ENCODE assay signal across 16 mouse cellular contexts in the genomic region with DNA sequence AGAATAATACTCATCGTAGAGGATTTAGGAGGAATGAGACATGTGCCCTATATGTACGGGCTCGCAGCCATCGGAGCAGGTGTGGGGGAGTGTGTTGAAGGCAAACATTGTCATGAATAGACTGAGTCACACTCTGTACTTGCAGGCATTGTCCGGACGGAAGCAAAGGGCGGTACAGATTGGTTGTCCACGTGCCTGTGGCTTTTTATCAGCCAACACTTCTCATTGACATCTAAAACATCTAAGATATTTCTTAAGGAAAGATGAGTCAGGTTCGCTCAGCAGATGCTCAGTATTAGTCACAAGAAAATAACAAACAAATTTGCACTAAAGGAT.
DNase-seq lines count a peak whose midpoint lies in the region; ATAC-seq and TF ChIP-seq lines count a peak whose summit lies in the region.
"Had no signal": no experiment of that assay in that cellular context is flagged by ENCODE, and none has a peak within 500 bp of the region (broad histone marks: within the 10 kb centered on the region; RNA-seq: fewer than 3 reads in every experiment).

No protein-coding gene starts in this region.

- H3K36me3 ChIP-seq in neural tube, embryonic 15.5 days: no peaks in the 10 kb centered on the region
- H3K36me3 ChIP-seq: forebrain, embryonic 12.5 days; liver, embryonic 13.5 days had no signal

- 0 out of 2 replicates have a peak overlapping the region, but pooled peaks have one; percentile 54 for H3K27ac ChIP-seq in neural tube, embryonic 15.5 days (replicated peaks)
- H3K27ac ChIP-seq: forebrain, embryonic 12.5 days; liver, embryonic 13.5 days had no signal

- no peak for ATAC-seq in neural tube, embryonic 15.5 days (ENCODE audit: low FRiP score)

- no peak for TF ChIP-seq POLR2A in lung, adult 2 months (IDR thresholded peaks at IDR 0.05; ENCODE audit: borderline replicate concordance, extremely low read depth, low read depth, low read length)

- no peak for TF ChIP-seq CTCF in lung, adult 2 months (IDR thresholded peaks at IDR 0.05; ENCODE audit: insufficient read depth, low read length)

- no peak overlapping the region for H3K4me3 ChIP-seq in lung, adult 2 months (replicated peaks; ENCODE audit: extremely low read depth, low read depth, low read length)
- no peak overlapping the region for H3K4me3 ChIP-seq in neural tube, embryonic 15.5 days (replicated peaks)
- H3K4me3 ChIP-seq: forebrain, embryonic 12.5 days; liver, embryonic 13.5 days had no signal

- H3K27me3 ChIP-seq in neural tube, embryonic 15.5 days (replicated peaks): no peaks in the 10 kb centered on the region
- H3K27me3 ChIP-seq: forebrain, embryonic 12.5 days; liver, embryonic 13.5 days had no signal

- H3K9me3 ChIP-seq in neural tube, embryonic 15.5 days (replicated peaks): no peaks in the 10 kb centered on the region
- H3K9me3 ChIP-seq: forebrain, embryonic 12.5 days; liver, embryonic 13.5 days had no signal

- 53% methylated on average over 9 of the region's 9 CpGs for WGBS in lung, adult 2 months
- 60% methylated on average over 9 of the region's 9 CpGs for WGBS in neural tube, embryonic 15.5 days

- H3K9ac ChIP-seq in neural tube, embryonic 15.5 days (replicated peaks): no peak overlapping the region
- H3K9ac ChIP-seq: forebrain, embryonic 12.5 days; liver, embryonic 13.5 days had no signal

- H3K4me1 ChIP-seq in lung, adult 2 months (ENCODE audit: control insufficient read depth, insufficient read depth, low read length): no peaks in the 10 kb centered on the region; the same call in 1 of the 2 replicates
- H3K4me1 ChIP-seq in neural tube, embryonic 15.5 days: 0 out of 2 replicates have a peak, but pooled peaks cover 12% of the 10 kb centered on the region
- H3K4me1 ChIP-seq: liver, embryonic 13.5 days had no signal

- H3K4me2 ChIP-seq in neural tube, embryonic 15.5 days: no peak overlapping the region
- H3K4me2 ChIP-seq: forebrain, embryonic 12.5 days; liver, embryonic 13.5 days had no signal

- peak; percentile 83 for DNase-seq in heart, adult 11 months
- no peak for DNase-seq in heart, adult 8-10 months (ENCODE audit: low spot score)
- peak; percentile 14 for DNase-seq in lung, postnatal 36 days
- no peak for DNase-seq in lung, adult 2 months
- peak; percentile 71 for DNase-seq in brain, adult 2 months (ENCODE audit: low read depth, low spot score)
- DNase-seq in gastrocnemius, postnatal 25 days: no peak
- no peak for DNase-seq in gastrocnemius, postnatal 10 days
- DNase-seq: adrenal gland, postnatal 10 days; embryo, embryonic 11 days; heart, adult 18-20 months; kidney, postnatal 25 days; liver, embryonic 13.5 days; lung, postnatal 4 days; thymus, adult 2 months had no signal

Comparison
In these comparisons a context has a peak if more than half of its experiments do, and no peak if none do; other contexts are left out.
1. DNase-seq: peak in heart, adult 11 months (single experiment), lung, postnatal 36 days (single experiment) and brain, adult 2 months (single experiment); none in heart, adult 8-10 months (single experiment), lung, adult 2 months (single experiment), gastrocnemius, postnatal 25 days (single experiment) and gastrocnemius, postnatal 10 days (single experiment).